Mouse (Mus musculus) megakaryocyte, adult 5-6 weeks (primary cell): ENCODE measurements around the gene Ralgapa1. TPM values are rescaled to one million over a fixed set of nuclear protein-coding genes. Genes with fewer than 3 reads are reported as not detected.
"Not testable (repeated sequence)": the region's sequence is repeated elsewhere in the genome, so short reads cannot be mapped to it uniquely, and the experiment has no call there.

ENCODE experiments used
- ATAC-seq: 2 replicates; pipeline ENCODE4 v1.8.0; 2016; ENCODE audit warnings: mild to moderate bottlenecking, inconsistent platforms; ENCODE audit not compliant: poor library complexity, severe bottlenecking
- total RNA-seq, 2 experiments: library from RNA; stranded (forward) in 1 of 2; stranded (reverse) in 1 of 2; fragments of 153-499, 151-499 nt in 1 of 2; fragments of 221-1000, 200-1000 nt in 1 of 2; gene quantifications; 2 replicates each; pipeline versions ENCODE4 v1.2.3 to v1.2.4; 2015 to 2017

The Ralgapa1 gene
- total RNA-seq, 2 experiments from 2014 or later = 25.6 to 39.3 TPM

- ATAC-seq = 0 out of 2 replicates have a peak, but pooled peaks have one; percentile 5
These were observed 220.4 kb downstream of the Ralgapa1 start for GRCm38 (mm10) chr12:55600503-55600994.

GRCm38 (mm10) chr12:55599639-55600502, 221.1 kb downstream of the Ralgapa1 start:
- ATAC-seq = peak; percentile 57

DNA sequence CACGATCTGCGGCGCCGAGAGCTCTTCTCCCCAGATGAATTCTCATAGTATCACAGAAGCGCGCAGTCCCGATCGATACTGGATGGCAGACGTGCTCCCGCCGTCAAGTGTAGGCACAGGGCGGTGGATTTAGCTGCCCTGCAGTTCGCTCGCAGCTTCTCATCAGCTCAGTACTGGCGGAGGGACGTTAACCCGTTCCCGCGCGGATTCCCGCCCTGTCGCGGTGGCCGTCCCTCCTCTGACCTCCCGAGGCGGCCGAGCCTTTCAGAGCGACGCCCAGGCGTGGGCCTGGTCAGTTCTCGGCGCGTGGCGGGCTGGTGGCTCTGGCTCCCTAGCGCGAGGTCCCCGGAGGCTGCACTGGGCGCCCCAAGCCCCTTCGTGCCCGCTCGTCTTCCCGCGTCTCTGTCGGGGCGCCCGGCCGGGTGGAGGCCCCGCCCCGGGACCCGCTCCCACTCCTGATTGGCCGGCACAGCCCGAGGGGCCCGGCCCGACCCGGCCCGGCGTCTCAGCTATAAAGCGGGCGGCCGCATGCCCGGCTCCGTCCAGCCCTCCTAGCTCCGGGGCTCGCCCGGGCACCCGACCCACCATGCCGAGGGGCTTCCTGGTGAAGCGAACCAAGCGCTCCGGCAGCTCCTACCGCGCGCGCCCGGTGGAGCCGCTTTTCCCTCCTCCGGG, 221.9 kb downstream of the Ralgapa1 start, which contains the start of gene Insm2:
Insm2 (plus strand) TSS at position 541 of the 675 bp plus-strand sequence.
- no peak for ATAC-seq

GRCm38 (mm10) chr12:55598537-55598886, 222.5 kb downstream of the Ralgapa1 start:
- ATAC-seq = no peak

GRCm38 (mm10) chr12:55586936-55587335, 234.0 kb downstream of the Ralgapa1 start:
- not testable (repeated sequence) for ATAC-seq

- ATAC-seq = no peak
These were observed 247.2 kb downstream of the Ralgapa1 start for GRCm38 (mm10) chr12:55573794-55574193.

- no peak for ATAC-seq
These were observed 247.9 kb downstream of the Ralgapa1 start for GRCm38 (mm10) chr12:55573089-55573488.

DNA sequence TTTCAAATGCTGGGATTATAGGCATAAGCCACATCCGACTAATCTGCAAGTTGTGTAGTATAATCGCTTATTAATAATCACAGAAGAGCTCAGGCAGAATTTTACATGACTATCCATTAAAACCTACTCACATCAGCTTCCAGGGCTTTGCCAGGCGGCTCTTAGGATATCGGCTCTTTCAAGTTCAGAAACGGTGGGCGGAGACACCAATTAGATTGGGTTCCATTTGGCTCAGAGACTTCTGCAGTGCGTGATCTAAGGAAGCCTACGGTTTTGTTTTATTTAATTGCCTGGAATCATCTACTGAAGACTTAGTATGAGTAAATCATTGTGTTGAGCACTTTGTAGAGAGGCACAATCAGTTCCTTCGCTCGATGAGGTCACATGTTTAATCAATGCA, 249.3 kb downstream of the Ralgapa1 start:
- ATAC-seq = no peak

DNA sequence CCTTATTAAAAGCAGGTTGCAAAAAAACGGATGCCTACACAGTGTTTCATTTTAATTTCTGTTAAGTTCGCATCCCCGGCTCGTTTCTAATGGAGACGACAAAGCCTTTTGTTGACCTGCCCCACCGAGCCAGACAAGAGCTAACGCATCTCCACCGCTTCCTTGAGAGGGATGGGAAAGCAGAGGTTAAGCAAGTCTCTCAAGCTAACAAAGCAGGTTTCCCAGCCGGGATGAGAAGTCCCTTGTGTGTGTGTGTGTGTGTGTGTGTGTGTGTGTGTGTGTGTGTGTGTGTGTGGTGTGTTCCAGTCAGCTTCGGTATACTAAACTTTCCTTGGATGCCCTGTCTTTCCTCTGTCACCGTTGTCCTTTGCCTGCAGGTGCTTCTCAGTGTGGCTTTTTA, 249.8 kb downstream of the Ralgapa1 start:
- ATAC-seq = no peak

- ATAC-seq = no peak
These were observed 250.3 kb downstream of the Ralgapa1 start for GRCm38 (mm10) chr12:55570646-55571045.

DNA sequence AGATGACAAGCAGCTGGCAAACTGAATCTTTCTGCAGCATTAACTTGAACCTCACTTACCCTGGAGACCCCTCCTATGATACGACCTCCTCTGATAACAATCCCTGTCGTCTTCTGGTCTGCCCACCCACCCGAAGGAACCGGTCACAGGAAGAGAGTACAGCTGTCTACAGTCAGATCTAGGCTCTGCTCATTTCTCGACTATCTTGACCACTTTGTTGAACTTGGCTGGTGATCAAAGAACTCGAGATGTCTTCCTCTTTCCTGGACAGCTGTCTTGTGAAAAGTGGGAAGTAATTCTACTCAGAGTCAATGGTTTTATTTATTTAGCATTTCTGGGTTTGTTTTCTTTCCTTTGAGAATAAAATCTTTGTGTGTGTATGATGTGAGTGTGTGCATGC, 251.3 kb downstream of the Ralgapa1 start:
- no peak for ATAC-seq

DNA sequence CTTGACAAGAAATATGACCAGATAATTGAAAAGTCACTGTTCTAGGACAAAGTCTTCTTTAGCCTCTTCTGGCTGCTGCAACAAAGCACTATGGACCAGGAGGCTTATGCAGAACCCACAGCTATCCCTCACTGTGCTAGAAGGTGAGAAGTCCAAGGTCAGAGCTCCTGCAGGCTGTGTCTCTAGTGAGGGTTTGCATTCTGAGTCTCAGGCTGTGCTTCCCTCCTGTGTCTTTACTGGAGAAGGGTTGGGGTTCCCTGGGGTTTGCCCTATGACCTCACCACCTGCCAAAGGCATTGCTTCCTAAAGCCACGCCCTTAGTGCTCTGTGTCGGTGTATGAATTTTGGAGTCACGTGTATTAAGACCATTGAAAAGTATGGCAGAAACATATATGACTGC, 252.5 kb downstream of the Ralgapa1 start:
- ATAC-seq = no peak

- no peak for ATAC-seq
These were observed 254.1 kb downstream of the Ralgapa1 start for GRCm38 (mm10) chr12:55566837-55567236.

DNA sequence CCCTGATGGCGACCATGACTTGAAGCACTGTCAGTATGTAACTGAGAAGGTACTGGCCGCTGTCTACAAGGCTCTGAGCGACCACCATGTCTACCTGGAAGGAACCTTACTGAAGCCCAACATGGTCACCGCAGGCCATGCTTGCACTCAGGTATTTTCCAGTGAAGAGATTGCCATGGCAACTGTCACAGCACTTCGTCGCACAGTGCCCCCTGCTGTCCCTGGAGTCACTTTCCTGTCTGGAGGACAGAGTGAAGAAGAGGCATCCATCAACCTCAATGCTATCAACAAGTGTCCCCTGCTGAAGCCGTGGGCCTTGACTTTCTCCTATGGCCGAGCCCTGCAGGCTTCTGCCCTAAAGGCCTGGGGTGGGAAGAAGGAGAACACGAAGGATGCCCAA, 255.1 kb downstream of the Ralgapa1 start:
- ATAC-seq = no peak

DNA sequence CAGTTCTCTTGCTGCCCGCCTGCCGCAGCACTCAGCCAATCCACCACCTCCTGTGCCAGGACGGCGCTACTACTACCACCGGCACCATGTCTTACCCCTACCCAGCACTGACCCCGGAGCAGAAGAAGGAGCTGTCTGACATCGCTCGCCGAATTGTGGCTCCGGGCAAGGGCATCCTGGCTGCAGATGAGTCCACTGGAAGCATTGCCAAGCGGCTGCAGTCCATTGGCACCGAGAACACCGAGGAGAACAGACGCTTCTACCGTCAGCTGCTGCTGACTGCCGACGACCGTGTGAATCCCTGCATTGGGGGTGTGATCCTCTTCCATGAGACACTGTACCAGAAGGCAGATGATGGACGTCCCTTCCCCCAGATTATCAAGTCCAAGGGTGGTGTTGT, 255.8 kb downstream of the Ralgapa1 start, which contains the start of gene Aldoart2:
Aldoart2 (plus strand) TSS at position 34 of the 400 bp plus-strand sequence.
- no peak for ATAC-seq

DNA sequence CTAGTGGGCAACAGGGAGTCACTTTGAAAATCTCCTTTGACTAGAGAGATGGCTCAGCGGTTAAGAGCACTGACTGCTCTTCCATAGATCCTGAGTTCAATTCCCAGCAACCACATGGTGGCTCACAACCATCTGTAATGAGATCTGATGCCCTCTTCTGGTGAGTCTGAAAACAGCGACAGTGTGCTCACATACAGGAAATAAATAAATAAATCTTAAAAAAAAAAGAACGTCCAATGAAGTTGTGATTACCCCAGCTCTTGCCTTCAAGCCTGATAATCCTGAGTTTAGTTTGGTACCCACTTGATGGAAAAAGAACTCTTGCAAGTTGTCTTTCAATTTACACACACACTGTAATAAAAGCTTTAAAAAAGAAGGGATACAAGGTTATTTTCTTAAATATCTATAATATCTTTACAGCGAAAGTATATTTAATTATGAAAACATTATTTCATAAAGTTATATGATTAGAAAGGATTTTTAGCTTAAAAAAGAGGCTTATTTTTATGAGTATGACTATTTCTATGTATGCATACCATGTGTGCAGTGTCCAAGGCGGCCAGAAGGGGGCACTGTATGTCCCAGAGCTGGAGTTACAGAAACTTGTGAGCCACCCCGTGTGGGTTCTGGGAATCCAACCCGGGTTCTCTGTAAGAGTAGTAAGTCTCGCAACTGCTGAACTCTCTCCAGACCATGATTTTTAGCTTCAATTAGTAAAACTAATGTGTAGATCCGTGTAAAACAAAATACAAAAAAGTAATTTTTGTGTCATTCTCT, 256.6 kb downstream of the Ralgapa1 start:
- ATAC-seq = no peak

DNA sequence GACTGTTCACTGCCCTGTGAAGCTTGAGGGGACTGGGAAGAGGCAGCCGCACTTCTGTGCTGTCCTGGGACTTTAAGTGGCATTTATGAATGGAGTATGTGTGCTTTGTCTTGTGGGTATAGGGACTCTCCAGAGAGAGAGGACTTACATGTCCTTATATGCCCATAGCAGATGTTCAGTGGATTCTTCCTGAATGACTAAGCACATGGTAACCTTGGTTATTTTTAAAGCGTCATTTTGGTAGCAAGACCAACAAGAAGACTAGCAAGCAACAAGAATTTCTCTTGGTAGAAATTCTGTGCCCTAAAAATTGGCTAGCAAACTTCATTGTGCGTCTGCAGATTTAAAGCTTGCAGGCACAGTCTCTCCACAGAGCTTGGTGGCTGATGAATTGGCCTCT, 257.2 kb downstream of the Ralgapa1 start:
- ATAC-seq = no peak

GRCm38 (mm10) chr12:55560025-55560690, 260.8 kb downstream of the Ralgapa1 start:
- ATAC-seq = peak; percentile 91

GRCm38 (mm10) chr12:55559184-55559855, 261.6 kb downstream of the Ralgapa1 start:
- ATAC-seq = no peak

DNA sequence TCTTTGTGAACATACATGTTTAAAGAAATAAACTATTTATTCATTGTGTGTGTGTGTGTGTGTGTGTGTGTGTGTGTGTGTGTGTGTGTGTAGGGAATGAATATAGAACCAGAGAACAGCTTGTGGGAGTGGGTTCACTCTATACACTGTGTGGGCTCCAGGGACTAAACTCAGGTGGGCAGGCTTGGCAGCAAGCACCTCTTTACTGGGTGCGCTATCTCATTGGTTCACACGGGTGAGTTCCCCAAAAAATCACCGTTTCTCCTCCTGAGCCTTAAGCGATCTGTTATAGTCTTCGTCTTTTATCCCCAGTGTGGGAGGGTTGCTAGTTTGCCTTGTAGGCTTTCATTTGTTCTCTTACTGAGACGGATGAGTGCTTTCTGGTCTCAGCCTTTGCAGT, 263.1 kb downstream of the Ralgapa1 start:
- no peak for ATAC-seq
